Mouse (Mus musculus) spleen, adult 2 months (tissue): ENCODE measurements around the gene Noxa1. TPM values are rescaled to one million over a fixed set of nuclear protein-coding genes. Genes with fewer than 3 reads are reported as not detected.

Experiments used
- DNase-seq, 2 experiments: peaks; one replicate each; pipeline versions ENCODE4 v3.0.0 to v3.0.0-alpha.2; 2012 to 2021; ENCODE audit warnings: low spot score in 2 of 2, low read depth in 1 of 2
- H3K27ac ChIP-seq: fragments of 200-500 bp; 2 replicates; pipeline ENCODE4 v1.5.1; 2012; ENCODE audit warnings: low read length, inconsistent platforms; ENCODE audit not compliant: insufficient read depth
- H3K27me3 ChIP-seq: fragments of 200-500 bp; 2 replicates; pipeline ENCODE4 v1.6.1; 2012; ENCODE audit warnings: mild to moderate bottlenecking, moderate library complexity, low read length, inconsistent platforms; ENCODE audit not compliant: control insufficient read depth, insufficient read depth
- H3K36me3 ChIP-seq: fragments of 200-500 bp; 2 replicates; pipeline ENCODE4 v1.6.1; 2012; ENCODE audit warnings: mild to moderate bottlenecking, low read length, inconsistent platforms; ENCODE audit not compliant: control insufficient read depth, insufficient read depth
- H3K4me1 ChIP-seq: fragments of 200-500 bp; 2 replicates; pipeline ENCODE4 v1.6.1; 2011; ENCODE audit warnings: inconsistent platforms; ENCODE audit not compliant: control insufficient read depth, insufficient read depth, insufficient read length
- H3K4me3 ChIP-seq: fragments of 200-500 bp; 2 replicates; pipeline ENCODE4 v1.5.1; 2011; ENCODE audit warnings: mild to moderate bottlenecking, inconsistent platforms; ENCODE audit not compliant: insufficient read depth, insufficient read length; ENCODE audit errors: extremely low read depth
- CTCF ChIP-seq: fragments of 200-500 bp; IDR thresholded peaks from 2 replicates; pipeline ENCODE4 v1.5.1; 2011; ENCODE audit warnings: mild to moderate bottlenecking, inconsistent platforms; ENCODE audit not compliant: insufficient read depth, insufficient read length, insufficient replicate concordance; ENCODE audit errors: extremely low read depth
- POLR2A ChIP-seq: fragments of 200-500 bp; IDR thresholded peaks from 2 replicates; pipeline ENCODE4 v1.6.1; 2011; ENCODE audit warnings: low read depth, low read length, inconsistent platforms
- WGBS: fragments of 180-500 bp; shearing (Covaris S2); methylation state at CpG from one replicate; pipeline ENCODE4 v1.1.7; 2018; 5-methylcytosine and 5-hydroxymethylcytosine counted together
- polyA plus RNA-seq: library from polyadenylated mRNA; depleted of rRNA; stranded (reverse); fragments of >200 nt; gene quantifications from 2 replicates; pipeline ENCODE4 v1.2.3, GENCODE M21; 2012

Noxa1 gene
- polyA plus RNA-seq, 1 experiment: 0.21 TPM

DNA sequence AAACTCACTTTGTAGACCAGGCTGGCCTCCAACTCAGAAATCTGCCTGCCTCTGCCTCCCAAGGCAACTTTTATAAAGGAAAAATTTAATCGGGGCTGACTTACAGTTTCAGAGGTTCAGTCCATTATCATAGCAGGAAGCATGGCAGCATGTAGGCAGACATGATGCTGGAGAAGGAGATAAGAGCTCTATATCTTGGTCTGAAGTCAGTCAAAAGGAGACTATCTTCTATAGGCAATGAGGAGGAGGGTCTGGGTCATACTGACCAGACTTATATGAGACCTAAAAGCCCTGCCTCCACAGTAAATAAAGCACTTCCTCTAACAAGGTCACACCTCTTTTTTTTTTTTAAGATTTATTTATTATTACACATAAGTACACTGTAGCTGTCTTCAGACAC lies 30.7 kb downstream of the Noxa1 start:
- H3K4me1 ChIP-seq: no peaks in the 10 kb centered on the region
- TF ChIP-seq POLR2A (no peak), CTCF (no peak)
- peaks cover 3% of the 10 kb centered on the region; the same call in 1 of the 2 replicates for H3K36me3 ChIP-seq
- no peak for DNase-seq
- no peaks in the 10 kb centered on the region for H3K27me3 ChIP-seq
- WGBS: 82% methylated on average over 1 of the region's 1 CpGs
- H3K27ac ChIP-seq: no peak overlapping the region
- no peak overlapping the region for H3K4me3 ChIP-seq

GRCm38 (mm10) chr2:25063523-25063922 lies 31.4 kb downstream of the Noxa1 start:
- H3K4me1 ChIP-seq: no peaks in the 10 kb centered on the region
- TF ChIP-seq CTCF (no peak), POLR2A (no peak)
- H3K27me3 ChIP-seq: no peaks in the 10 kb centered on the region
- no peak overlapping the region for H3K27ac ChIP-seq
- WGBS: 92% methylated on average over 5 of the region's 5 CpGs
- H3K4me3 ChIP-seq: no peak overlapping the region
- peaks cover 3% of the 10 kb centered on the region; the same call in 1 of the 2 replicates for H3K36me3 ChIP-seq
- DNase-seq: no peak

GRCm38 (mm10) chr2:25058926-25059325 lies 36.0 kb downstream of the Noxa1 start:
- H3K27me3 ChIP-seq: no peaks in the 10 kb centered on the region
- 96% methylated on average over 7 of the region's 7 CpGs for WGBS
- peaks cover 3% of the 10 kb centered on the region; the same call in 1 of the 2 replicates for H3K36me3 ChIP-seq
- H3K27ac ChIP-seq: no peak overlapping the region
- DNase-seq: no peak
- no peak overlapping the region for H3K4me3 ChIP-seq
- peaks cover 5% of the 10 kb centered on the region; the same call in 1 of the 2 replicates for H3K4me1 ChIP-seq
- TF ChIP-seq CTCF (no peak), POLR2A (no peak)

GRCm38 (mm10) chr2:25055409-25056155 lies 39.4 kb downstream of the Noxa1 start:
- Histone ChIP-seq H3K27ac (no peak overlapping the region), H3K36me3 (peaks cover 11% of the 10 kb centered on the region), H3K4me1 (peaks cover 5% of the 10 kb centered on the region; the same call in 1 of the 2 replicates), H3K4me3 (no peak overlapping the region), H3K27me3 (no peaks in the 10 kb centered on the region)
- TF ChIP-seq POLR2A (no peak), CTCF (no peak)
- 90% methylated on average over 21 of the region's 21 CpGs for WGBS
- no peak for DNase-seq

DNA sequence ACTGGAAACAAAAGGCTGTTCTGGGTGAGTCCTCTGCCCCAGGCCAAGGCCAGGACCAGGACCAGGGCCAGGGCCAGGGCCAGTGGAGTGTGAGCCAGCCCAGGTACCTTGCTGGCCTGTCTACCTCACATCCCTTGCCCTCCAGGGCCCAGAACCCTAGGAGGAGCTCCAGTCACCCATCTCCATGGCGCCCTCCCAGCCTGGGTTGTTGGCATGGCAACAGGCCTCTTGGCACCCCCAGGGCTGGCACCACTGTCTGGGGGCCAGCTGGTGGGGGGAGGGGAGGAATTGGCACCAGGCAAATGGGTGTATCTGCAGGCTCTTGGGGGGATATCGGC lies 39.9 kb downstream of the Noxa1 start:
- Histone ChIP-seq H3K4me3 (peak overlapping the region; percentile 72), H3K27me3 (no peaks in the 10 kb centered on the region), H3K4me1 (peaks cover 5% of the 10 kb centered on the region; the same call in 1 of the 2 replicates), H3K36me3 (peaks cover 15% of the 10 kb centered on the region), H3K27ac (no peak overlapping the region)
- no peak for DNase-seq
- no peak for TF ChIP-seq POLR2A
- TF ChIP-seq CTCF: no peak
- WGBS: 82% methylated on average over 2 of the region's 2 CpGs

GRCm38 (mm10) chr2:25054221-25055067 lies 40.5 kb downstream of the Noxa1 start, which contains the start of gene Nsmf:
Nsmf (plus strand) TSS chr2:25054355.
- Histone ChIP-seq H3K27me3 (no peaks in the 10 kb centered on the region), H3K4me3 (peak within 1 kb of the TSS; percentile 72), H3K4me1 (peaks cover 5% of the 10 kb centered on the region; the same call in 1 of the 2 replicates), H3K36me3 (peaks cover 17% of the 10 kb centered on the region), H3K27ac (peak within 1 kb of the TSS; percentile 15; the same call in 1 of the 2 replicates)
- DNase-seq: peak; percentile 48 to 70
- TF ChIP-seq POLR2A: peak; percentile 4; the same call in 1 of the 2 replicates
- TF ChIP-seq CTCF: no peak
- whole genome bisulfite sequencing: 4% methylated on average over 45 of the region's 47 CpGs

GRCm38 (mm10) chr2:25053101-25053500 lies 41.8 kb downstream of the Noxa1 start:
- no peaks in the 10 kb centered on the region for H3K27me3 ChIP-seq
- H3K36me3 ChIP-seq: peaks cover 22% of the 10 kb centered on the region
- H3K4me3 ChIP-seq: no peak overlapping the region
- no peak overlapping the region for H3K27ac ChIP-seq
- TF ChIP-seq POLR2A: no peak
- TF ChIP-seq CTCF: no peak
- peaks cover 5% of the 10 kb centered on the region; the same call in 1 of the 2 replicates for H3K4me1 ChIP-seq
- 96% methylated on average over 6 of the region's 6 CpGs for WGBS
- no peak for DNase-seq
